Mouse (Mus musculus) limb, embryonic 11.5 days (tissue): Measurements from ENCODE around the gene Brms1. TPM values are rescaled to one million over a fixed set of nuclear protein-coding genes. Genes with fewer than 3 reads are reported as not detected.

Source experiments
- ATAC-seq: fragments of 200-750 bp; cut with Nextera tagmentation; 2 replicates; pipeline ENCODE4 v1.8.0; 2017; ENCODE audit warnings: low read depth; ENCODE audit not compliant: insufficient number of reproducible peaks, low FRiP score, low TSS enrichment
- DNase-seq: peaks from one replicate; pipeline ENCODE4 v3.0.0-alpha.2; 2015; ENCODE audit warnings: low spot score
- H3K27ac ChIP-seq: fragments of 300-500 bp; sonication (generic); replicated peaks from 2 replicates; pipeline ENCODE4 v1.5.1; 2014; ENCODE audit warnings: low read depth, mild to moderate bottlenecking, low read length
- H3K27me3 ChIP-seq: fragments of 300-500 bp; sonication (generic); 2 replicates; pipeline ENCODE4 v1.6.1; 2014; ENCODE audit warnings: mild to moderate bottlenecking, low read length, mixed read lengths; ENCODE audit not compliant: control insufficient read depth, insufficient read depth
- H3K36me3 ChIP-seq: fragments of 300-500 bp; sonication (generic); 2 replicates; pipeline ENCODE4 v1.6.1; 2014; ENCODE audit warnings: mild to moderate bottlenecking, low read length, moderate library complexity, mixed read lengths; ENCODE audit not compliant: control insufficient read depth, insufficient read depth
- H3K4me1 ChIP-seq: fragments of 300-500 bp; sonication (generic); 2 replicates; pipeline ENCODE4 v1.6.1; 2014; ENCODE audit warnings: low read length, mixed read lengths; ENCODE audit not compliant: control insufficient read depth, insufficient read depth
- H3K4me2 ChIP-seq: fragments of 300-500 bp; sonication (generic); 2 replicates; pipeline ENCODE4 v1.6.1; 2014; ENCODE audit warnings: low read depth, mild to moderate bottlenecking, moderate library complexity; ENCODE audit not compliant: severe bottlenecking
- H3K4me3 ChIP-seq: fragments of 300-500 bp; sonication (generic); 2 replicates; pipeline ENCODE4 v1.5.1; 2014; ENCODE audit warnings: low read depth, low read length
- H3K9ac ChIP-seq: fragments of 300-500 bp; sonication (generic); 2 replicates; pipeline ENCODE4 v1.6.1; 2014; ENCODE audit warnings: mild to moderate bottlenecking, low read length
- H3K9me3 ChIP-seq: fragments of 300-500 bp; sonication (generic); 2 replicates; pipeline ENCODE4 v1.6.1; 2016; ENCODE audit warnings: low read length; ENCODE audit not compliant: control insufficient read depth
- WGBS: fragments of 180-500 bp; shearing (Covaris S2); extraction: QIAGEN DNeasy Blood & Tissue Kit; methylation state at CpG from one replicate; pipeline ENCODE4 v1.1.7; 2014; 5-methylcytosine and 5-hydroxymethylcytosine counted together
- polyA plus RNA-seq: library from polyadenylated mRNA; unstranded; fragments of >200 nt; fragmentation: Nextera tagmentation; extraction: Ambion mirVana; gene quantifications from 2 replicates; pipeline ENCODE4 v1.2.1, GENCODE M21; 2014

The Brms1 gene
- polyA plus RNA-seq, 1 experiment from 2014 or later, result 61.2 TPM

DNA sequence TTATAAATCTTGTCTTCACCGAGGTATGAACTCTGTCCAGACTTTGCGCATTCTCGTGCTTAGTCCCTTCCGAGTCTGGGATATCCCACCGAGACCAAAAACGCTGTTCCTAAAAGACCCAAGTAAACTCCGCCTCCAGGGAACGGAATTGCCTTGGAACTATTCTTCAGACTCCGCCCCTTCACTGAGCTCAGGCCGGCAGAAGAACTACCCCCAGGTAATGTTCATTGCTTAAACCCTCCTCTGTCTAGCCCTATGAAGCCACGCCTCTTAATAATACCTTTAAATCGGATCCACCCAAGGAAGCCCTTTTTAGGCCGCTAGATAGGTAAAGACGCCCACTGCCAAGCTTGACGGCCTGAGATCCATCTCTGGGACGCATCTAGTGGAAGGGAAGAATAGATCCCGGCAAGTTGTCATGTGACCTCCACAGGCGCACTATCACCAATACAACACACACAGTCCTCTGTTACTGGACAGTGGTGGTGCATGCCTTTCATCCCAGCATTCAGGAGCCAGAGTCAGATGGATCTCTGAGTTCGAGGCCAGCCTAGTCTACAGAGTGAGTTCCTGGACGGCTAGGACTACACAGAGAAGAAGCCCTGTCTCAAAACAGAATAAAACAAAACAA lies 31.4 kb downstream of the Brms1 start:
- 0 out of 2 replicates have a peak, but pooled peaks cover 2% of the 10 kb centered on the region for H3K27me3 ChIP-seq

DNA sequence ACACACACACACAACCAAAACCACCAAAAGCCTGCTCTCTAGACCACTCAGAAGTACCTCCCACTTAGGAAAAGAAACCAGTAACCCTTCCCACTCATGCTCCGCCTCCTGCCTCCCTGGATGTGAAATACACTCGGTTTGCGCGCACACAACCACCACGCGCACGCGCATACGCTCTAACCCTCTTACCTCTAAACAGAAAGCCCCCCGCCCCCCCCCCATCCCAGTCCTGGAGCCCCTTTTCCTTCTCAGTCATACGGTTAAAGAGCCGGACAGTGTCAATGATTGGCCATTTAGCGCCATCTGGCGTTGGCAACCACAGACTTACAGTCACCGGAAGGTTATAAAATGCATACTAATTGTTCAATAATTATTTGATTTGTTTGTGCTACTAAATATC lies 31.9 kb downstream of the Brms1 start:
- no peak; the same call in 1 of the 2 replicates for ATAC-seq
- peaks cover 34% of the 10 kb centered on the region for H3K4me1 ChIP-seq
- peak overlapping the region; percentile 98 for H3K27ac ChIP-seq
- under 1% methylated on average over 15 of the region's 15 CpGs for WGBS
- H3K9me3 ChIP-seq, result no peaks in the 10 kb centered on the region
- no peak overlapping the region; the same call in 1 of the 2 replicates for H3K9ac ChIP-seq
- no peaks in the 10 kb centered on the region; the same call in 1 of the 2 replicates for H3K36me3 ChIP-seq
- 0 out of 2 replicates have a peak, but pooled peaks cover 2% of the 10 kb centered on the region for H3K27me3 ChIP-seq
- peak overlapping the region; percentile 99 for H3K4me2 ChIP-seq
- DNase-seq, result peak; percentile 90
- H3K4me3 ChIP-seq, result peak overlapping the region; percentile 37

More for the DNA sequence above, 31.4 kb downstream of the Brms1 start:
- Histone ChIP-seq H3K9ac (peak overlapping the region; percentile 9; the same call in 1 of the 2 replicates), H3K4me3 (peak overlapping the region; percentile 37), H3K9me3 (no peaks in the 10 kb centered on the region), H3K4me1 (peaks cover 36% of the 10 kb centered on the region), H3K36me3 (no peaks in the 10 kb centered on the region; the same call in 1 of the 2 replicates), H3K27ac (peak overlapping the region; percentile 98), H3K4me2 (peak overlapping the region; percentile 99)
- DNase-seq (peak; percentile 71), ATAC-seq (peak; percentile 18)
- WGBS, result 2% methylated on average over 20 of the region's 20 CpGs

DNA sequence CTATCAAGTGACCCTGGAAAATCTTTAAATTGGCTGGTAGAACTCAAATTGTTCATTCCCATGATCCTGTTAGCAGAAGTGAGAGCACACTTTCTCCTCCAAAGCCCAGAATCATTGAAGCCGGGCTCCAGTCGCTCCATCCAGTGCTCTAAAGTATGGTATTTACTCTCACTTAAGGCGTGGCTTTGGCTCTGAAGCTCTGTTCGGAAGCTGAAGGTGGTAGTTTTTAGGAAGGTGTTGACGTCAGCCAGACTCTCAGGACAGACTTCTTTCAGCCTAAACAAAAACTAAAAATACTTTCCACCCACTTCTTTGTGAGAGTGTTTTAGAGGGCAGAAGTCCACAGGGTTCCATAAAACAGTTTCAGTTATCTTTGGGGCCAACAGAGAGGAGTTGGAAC lies 32.4 kb downstream of the Brms1 start:
- H3K9me3 ChIP-seq, result no peaks in the 10 kb centered on the region
- H3K9ac ChIP-seq, result no peak overlapping the region
- 38% methylated on average over 5 of the region's 5 CpGs for WGBS
- no peak overlapping the region for H3K4me3 ChIP-seq
- H3K27ac ChIP-seq, result no peak overlapping the region
- no peaks in the 10 kb centered on the region; the same call in 1 of the 2 replicates for H3K36me3 ChIP-seq
- peaks cover 30% of the 10 kb centered on the region for H3K4me1 ChIP-seq
- ATAC-seq (no peak), DNase-seq (no peak)
- 0 out of 2 replicates have a peak, but pooled peaks cover 2% of the 10 kb centered on the region for H3K27me3 ChIP-seq
- no peak overlapping the region for H3K4me2 ChIP-seq

DNA sequence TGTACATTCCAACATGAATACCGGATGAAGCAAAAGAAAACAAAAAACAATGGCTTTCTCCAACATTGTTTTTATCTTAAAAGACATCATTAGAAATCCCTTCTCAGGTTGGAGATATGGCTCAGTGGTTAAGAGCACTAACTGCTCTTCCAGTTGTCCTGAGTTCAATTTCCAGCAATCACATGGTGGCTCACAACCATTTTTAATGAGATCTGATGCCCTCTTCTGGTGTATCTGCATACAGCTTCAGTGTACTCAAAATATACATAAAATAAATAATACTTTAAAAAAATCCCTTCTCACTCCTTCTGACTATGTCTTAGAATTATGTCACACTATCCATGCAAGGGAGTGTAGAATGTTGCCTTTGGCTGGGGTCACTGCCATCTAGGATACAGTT lies 38.1 kb downstream of the Brms1 start:
- Histone ChIP-seq H3K36me3 (no peaks in the 10 kb centered on the region), H3K27ac (no peak overlapping the region), H3K27me3 (peaks cover 42% of the 10 kb centered on the region), H3K4me1 (no peaks in the 10 kb centered on the region), H3K4me2 (no peak overlapping the region), H3K9ac (no peak overlapping the region), H3K4me3 (no peak overlapping the region), H3K9me3 (no peaks in the 10 kb centered on the region)
- DNase-seq (no peak), ATAC-seq (no peak)
- WGBS, result 95% methylated on average over 1 of the region's 1 CpGs

DNA sequence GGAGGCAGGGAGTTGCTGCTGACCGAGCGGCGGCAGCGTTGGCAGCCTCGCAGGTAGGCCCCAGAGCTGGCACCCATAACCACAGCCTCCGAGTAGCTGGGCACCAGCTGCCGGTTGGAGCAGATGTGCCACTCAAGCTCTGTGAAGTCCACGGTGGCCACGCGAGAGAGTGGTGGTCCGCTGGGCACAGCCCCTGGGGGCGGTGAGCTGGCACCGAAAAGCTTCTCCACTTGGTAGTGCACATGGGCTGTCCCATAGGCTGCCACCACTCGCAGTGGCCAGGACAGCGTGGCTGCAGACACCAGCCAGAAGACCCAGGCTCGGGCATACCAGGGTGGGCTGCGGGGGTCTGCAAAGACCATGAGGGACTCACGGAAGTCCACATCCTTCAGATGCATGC lies 40.9 kb downstream of the Brms1 start:
- no peak overlapping the region for H3K9ac ChIP-seq
- H3K9me3 ChIP-seq, result no peaks in the 10 kb centered on the region
- peaks cover 11% of the 10 kb centered on the region for H3K4me1 ChIP-seq
- WGBS, result 74% methylated on average over 18 of the region's 18 CpGs
- H3K36me3 ChIP-seq, result no peaks in the 10 kb centered on the region
- no peak overlapping the region for H3K4me3 ChIP-seq
- no peak overlapping the region for H3K27ac ChIP-seq
- no peak for DNase-seq
- no peak overlapping the region for H3K4me2 ChIP-seq
- H3K27me3 ChIP-seq, result peaks cover 64% of the 10 kb centered on the region
- no peak for ATAC-seq

DNA sequence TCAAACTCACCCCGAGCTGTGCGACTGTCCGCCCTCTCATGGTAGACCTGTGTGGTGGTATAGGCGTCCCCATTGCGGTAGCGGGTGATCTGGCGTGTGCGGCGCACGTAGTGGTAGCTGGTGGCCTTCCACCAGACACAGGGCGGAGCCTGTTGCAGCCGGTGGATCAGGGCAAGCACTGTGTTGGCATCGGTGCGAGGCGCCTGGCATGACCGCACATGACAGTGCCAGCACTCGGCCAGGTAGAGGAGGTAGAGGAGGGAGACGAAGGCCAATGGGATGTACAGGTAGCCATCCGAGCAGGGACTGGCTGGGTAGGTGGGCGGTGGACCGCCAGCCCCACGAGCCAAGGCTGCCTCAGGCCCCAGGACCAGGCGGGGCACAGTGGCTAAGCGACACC lies 41.4 kb downstream of the Brms1 start:
- no peaks in the 10 kb centered on the region for H3K9me3 ChIP-seq
- H3K4me2 ChIP-seq, result no peak overlapping the region
- ATAC-seq (no peak), DNase-seq (no peak)
- no peak overlapping the region for H3K4me3 ChIP-seq
- no peak overlapping the region for H3K27ac ChIP-seq
- no peaks in the 10 kb centered on the region for H3K36me3 ChIP-seq
- no peak overlapping the region for H3K9ac ChIP-seq
- peaks cover 64% of the 10 kb centered on the region for H3K27me3 ChIP-seq
- peaks cover 14% of the 10 kb centered on the region for H3K4me1 ChIP-seq
- WGBS, result 61% methylated on average over 24 of the region's 24 CpGs

DNA sequence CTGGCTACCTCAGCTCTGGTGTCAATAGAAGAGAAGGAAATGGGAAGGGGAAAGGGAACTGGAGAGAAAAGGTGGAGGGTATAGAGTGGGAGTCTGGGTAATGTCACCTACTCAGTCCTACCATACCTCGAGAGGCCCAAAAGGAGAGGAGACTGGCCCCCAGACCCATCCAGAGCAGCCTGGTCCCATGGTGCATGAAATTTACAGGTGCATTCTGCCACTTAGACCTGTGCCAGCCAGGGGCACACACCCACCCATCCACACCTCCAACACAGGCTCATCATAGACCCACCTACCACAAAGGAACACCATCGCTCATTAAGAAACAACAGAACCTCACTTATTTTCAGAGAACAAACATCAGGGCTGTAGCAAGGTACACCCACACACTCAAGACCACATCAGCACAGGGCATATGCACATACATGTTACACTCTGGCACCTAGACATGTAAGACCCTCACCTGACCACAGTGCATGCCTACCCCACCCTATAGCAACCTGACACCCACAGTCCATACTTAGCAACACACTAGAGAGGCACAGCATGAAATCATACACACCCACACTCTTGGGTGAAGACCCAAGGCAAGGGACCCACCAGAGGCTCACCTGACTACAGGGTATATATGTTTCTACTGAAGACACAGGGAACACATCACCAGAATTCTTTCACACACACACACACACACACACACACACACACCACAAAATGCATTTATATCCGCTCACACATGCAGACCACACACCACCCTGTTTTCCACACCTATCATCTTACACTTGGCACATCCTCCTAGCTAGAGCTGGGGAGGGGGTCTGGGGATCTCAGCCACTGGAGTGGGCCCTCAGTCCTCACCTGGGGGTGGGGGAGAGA lies 43.0 kb downstream of the Brms1 start:
- Histone ChIP-seq H3K9me3 (no peaks in the 10 kb centered on the region), H3K36me3 (no peaks in the 10 kb centered on the region), H3K4me2 (no peak overlapping the region), H3K9ac (no peak overlapping the region), H3K4me1 (peaks cover 19% of the 10 kb centered on the region), H3K27ac (no peak overlapping the region), H3K27me3 (peaks cover 64% of the 10 kb centered on the region), H3K4me3 (no peak overlapping the region; the same call in 1 of the 2 replicates)
- 64% methylated on average over 3 of the region's 3 CpGs for whole genome bisulfite sequencing
- DNase-seq, result no peak
- ATAC-seq, result no peak

DNA sequence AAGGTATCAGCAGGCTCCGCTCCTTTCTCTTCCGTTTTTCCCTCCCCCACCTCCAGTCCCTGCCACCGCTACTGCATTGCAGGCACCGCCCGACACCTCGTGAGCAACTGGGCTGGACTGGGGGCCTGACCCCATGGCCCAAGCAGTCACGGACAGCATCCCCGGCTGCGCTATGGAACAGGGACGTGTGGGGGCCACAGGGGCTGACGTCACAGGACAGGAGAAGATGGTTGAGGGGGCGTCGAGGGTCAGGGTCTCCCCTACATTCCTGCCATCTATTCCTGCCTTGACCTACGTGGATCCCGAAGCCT lies 43.6 kb downstream of the Brms1 start:
- Histone ChIP-seq H3K9me3 (no peaks in the 10 kb centered on the region), H3K9ac (no peak overlapping the region), H3K27ac (no peak overlapping the region), H3K27me3 (peaks cover 64% of the 10 kb centered on the region), H3K4me2 (peak overlapping the region; percentile 67), H3K36me3 (no peaks in the 10 kb centered on the region), H3K4me3 (peak overlapping the region; percentile 37), H3K4me1 (peaks cover 22% of the 10 kb centered on the region)
- no peak for DNase-seq
- ATAC-seq, result no peak
- 7% methylated on average over 15 of the region's 15 CpGs for WGBS
